Mouse (Mus musculus) midbrain, embryonic 12.5 days (tissue): ENCODE results near the gene Atp8b5. TPM values are rescaled to one million over a fixed set of nuclear protein-coding genes. Genes with fewer than 3 reads are reported as not detected.

Source experiments
- ATAC-seq: fragments of 200-750 bp; cut with Nextera tagmentation; 2 replicates; pipeline ENCODE4 v1.8.0; 2017; ENCODE audit warnings: low read depth, moderate TSS enrichment, moderate library complexity; ENCODE audit not compliant: low FRiP score
- H3K27ac ChIP-seq: fragments of 300-500 bp; sonication (generic); replicated peaks from 2 replicates; pipeline ENCODE4 v1.5.1; 2016; ENCODE audit warnings: mild to moderate bottlenecking
- H3K27me3 ChIP-seq: fragments of 300-500 bp; sonication (generic); 2 replicates; pipeline ENCODE4 v1.6.1; 2016; ENCODE audit warnings: mild to moderate bottlenecking
- H3K36me3 ChIP-seq: fragments of 300-500 bp; sonication (generic); 2 replicates; pipeline ENCODE4 v1.6.1; 2016
- H3K4me1 ChIP-seq: fragments of 300-500 bp; sonication (generic); 2 replicates; pipeline ENCODE4 v1.6.1; 2016
- H3K4me2 ChIP-seq: fragments of 300-500 bp; sonication (generic); replicated peaks from 2 replicates; pipeline ENCODE4 v1.6.1; 2016; ENCODE audit warnings: mild to moderate bottlenecking, moderate library complexity
- H3K4me3 ChIP-seq: fragments of 300-500 bp; sonication (generic); 2 replicates; pipeline ENCODE4 v1.5.1; 2016; ENCODE audit warnings: mild to moderate bottlenecking
- H3K9ac ChIP-seq: fragments of 300-500 bp; sonication (generic); replicated peaks from 2 replicates; pipeline ENCODE4 v1.6.1; 2016; ENCODE audit warnings: mild to moderate bottlenecking, moderate library complexity
- H3K9me3 ChIP-seq: fragments of 300-500 bp; sonication (generic); 2 replicates; pipeline ENCODE4 v1.6.1; 2016; ENCODE audit warnings: mild to moderate bottlenecking
- WGBS: fragments of 180-500 bp; shearing (Covaris S2); methylation state at CpG from one replicate; pipeline ENCODE4 v1.1.7; 2016; 5-methylcytosine and 5-hydroxymethylcytosine counted together
- polyA plus RNA-seq: library from polyadenylated mRNA; unstranded; fragments of >200 nt; fragmentation: Nextera tagmentation; extraction: Ambion mirVana; gene quantifications from 2 replicates; pipeline ENCODE4 v1.2.1, GENCODE M21; 2016

The Atp8b5 gene
- polyA plus RNA-seq, 1 experiment from 2014 or later: 0.22 TPM

DNA sequence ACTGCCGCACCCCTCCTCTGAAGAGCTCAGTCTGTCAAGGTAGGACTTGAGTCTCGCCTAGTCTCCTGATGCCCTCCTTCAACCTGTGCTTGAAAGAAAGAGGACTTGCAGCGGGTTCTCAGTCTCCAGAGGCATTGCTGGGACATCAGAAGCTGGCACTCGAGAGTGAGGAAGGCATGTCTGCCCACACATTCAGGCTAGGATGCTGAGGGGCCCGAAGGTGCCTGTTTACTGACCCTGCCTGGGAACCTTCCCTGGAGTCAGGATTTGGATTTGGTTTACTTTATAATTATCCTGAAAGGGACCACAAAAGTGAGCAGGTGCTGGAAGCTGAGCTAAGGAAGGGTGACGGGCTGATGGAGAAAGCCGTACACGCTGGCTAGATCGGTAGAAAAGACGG, 134.5 kb downstream of the Atp8b5 start:
- Histone ChIP-seq H3K9me3 (no peaks in the 10 kb centered on the region), H3K36me3 (no peaks in the 10 kb centered on the region), H3K27ac (no peak overlapping the region), H3K4me3 (no peak overlapping the region), H3K9ac (peak overlapping the region; percentile 34; the same call in 1 of the 2 replicates), H3K4me1 (peaks cover 34% of the 10 kb centered on the region), H3K27me3 (no peaks in the 10 kb centered on the region), H3K4me2 (no peak overlapping the region)
- WGBS: 79% methylated on average over 10 of the region's 10 CpGs
- ATAC-seq: no peak

DNA sequence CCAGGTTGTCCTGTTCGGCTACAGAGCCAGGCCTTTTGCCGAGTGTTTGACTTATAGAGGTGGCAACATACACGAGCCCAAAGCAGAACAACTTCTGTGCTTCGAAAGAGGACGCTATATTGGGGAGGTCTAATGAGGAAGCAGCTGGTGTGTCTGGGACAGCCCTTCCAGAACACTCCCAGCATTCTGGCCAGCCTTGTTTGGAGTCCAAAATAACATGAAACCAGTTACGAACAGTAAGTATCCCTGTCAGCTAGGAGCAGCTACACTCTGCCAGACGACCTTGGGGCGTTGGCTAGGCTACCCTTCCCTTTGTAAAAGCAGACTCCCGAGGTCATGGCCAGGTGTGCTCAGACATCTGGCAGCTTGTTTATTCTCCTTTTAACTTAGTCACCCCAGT, 135.3 kb downstream of the Atp8b5 start:
- no peak for ATAC-seq
- Histone ChIP-seq H3K36me3 (no peaks in the 10 kb centered on the region), H3K4me1 (peaks cover 38% of the 10 kb centered on the region), H3K4me2 (no peak overlapping the region), H3K27ac (no peak overlapping the region), H3K27me3 (no peaks in the 10 kb centered on the region), H3K9me3 (no peaks in the 10 kb centered on the region), H3K4me3 (no peak overlapping the region), H3K9ac (no peak overlapping the region)
- WGBS: 89% methylated on average over 9 of the region's 9 CpGs

DNA sequence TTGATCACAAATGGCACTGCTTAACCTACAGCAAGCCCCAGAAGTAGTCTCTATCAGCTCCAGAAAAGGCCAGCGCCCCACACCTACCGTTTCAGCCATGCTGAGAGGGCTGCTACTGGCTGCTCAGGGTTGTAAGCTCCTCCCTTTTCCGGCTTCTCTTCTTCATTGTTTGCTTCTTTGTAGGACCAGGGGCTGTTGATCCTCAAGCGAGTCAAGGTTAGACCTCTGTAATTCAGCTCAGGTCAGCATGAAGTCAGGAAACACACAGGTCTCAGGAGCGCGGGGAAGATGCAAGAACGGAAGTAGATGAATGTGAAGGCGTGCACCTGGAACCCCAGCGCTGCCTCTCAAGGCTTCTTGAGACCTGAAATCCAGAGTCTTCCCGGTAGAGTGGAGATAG, 137.7 kb downstream of the Atp8b5 start:
- Histone ChIP-seq H3K36me3 (no peaks in the 10 kb centered on the region), H3K4me3 (no peak overlapping the region), H3K27ac (no peak overlapping the region), H3K27me3 (no peaks in the 10 kb centered on the region), H3K4me2 (no peak overlapping the region), H3K4me1 (peaks cover 33% of the 10 kb centered on the region), H3K9ac (no peak overlapping the region), H3K9me3 (no peaks in the 10 kb centered on the region)
- ATAC-seq: no peak
- 89% methylated on average over 10 of the region's 10 CpGs for WGBS

DNA sequence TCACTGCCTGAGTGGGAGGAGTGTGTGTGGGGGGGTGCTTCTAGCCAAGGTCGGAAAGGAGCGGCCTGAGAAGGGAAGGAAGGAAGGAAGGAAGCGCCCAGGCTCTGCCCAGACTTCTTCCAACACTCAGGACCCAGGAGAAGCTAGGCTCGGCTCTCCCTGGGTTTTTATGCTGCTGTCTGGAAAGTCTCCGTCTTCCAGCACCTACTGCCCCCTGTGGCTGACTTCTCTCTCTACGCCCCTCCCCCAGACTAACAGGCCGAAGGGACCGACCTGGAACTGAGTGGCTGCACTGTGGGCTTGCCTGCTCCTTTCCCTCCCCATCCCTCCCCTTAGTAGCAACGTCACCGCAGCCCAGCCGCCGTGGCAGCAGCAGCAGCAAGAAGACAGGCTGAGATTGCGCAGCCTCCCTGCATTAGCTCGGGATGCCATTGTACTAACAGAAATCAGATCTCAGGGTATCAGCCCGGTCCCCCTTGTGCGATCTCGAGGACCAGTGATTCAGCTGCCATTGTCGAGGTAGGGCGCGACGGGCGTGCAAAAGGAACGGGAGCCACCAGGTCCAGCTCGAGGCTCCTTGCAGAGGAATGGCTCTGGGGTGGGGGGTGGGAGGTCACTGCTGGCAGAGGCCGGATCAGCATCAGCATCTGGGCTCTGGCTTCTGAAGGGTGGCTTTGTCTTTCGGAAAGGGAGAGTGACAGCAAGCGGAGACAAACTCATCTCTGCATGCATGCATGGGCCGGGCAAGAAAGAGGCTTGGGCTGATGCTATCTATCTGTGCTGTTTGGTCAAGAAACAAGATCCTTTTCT, 139.4 kb downstream of the Atp8b5 start:
- peak; percentile 95 for ATAC-seq
- Histone ChIP-seq H3K4me1 (peaks cover 25% of the 10 kb centered on the region), H3K9ac (peak overlapping the region; percentile 85), H3K9me3 (no peaks in the 10 kb centered on the region), H3K27me3 (no peaks in the 10 kb centered on the region), H3K4me3 (peak overlapping the region; percentile 56), H3K4me2 (peak overlapping the region; percentile 67), H3K36me3 (no peaks in the 10 kb centered on the region), H3K27ac (peak overlapping the region; percentile 92)
- WGBS: 1% methylated on average over 28 of the region's 28 CpGs

DNA sequence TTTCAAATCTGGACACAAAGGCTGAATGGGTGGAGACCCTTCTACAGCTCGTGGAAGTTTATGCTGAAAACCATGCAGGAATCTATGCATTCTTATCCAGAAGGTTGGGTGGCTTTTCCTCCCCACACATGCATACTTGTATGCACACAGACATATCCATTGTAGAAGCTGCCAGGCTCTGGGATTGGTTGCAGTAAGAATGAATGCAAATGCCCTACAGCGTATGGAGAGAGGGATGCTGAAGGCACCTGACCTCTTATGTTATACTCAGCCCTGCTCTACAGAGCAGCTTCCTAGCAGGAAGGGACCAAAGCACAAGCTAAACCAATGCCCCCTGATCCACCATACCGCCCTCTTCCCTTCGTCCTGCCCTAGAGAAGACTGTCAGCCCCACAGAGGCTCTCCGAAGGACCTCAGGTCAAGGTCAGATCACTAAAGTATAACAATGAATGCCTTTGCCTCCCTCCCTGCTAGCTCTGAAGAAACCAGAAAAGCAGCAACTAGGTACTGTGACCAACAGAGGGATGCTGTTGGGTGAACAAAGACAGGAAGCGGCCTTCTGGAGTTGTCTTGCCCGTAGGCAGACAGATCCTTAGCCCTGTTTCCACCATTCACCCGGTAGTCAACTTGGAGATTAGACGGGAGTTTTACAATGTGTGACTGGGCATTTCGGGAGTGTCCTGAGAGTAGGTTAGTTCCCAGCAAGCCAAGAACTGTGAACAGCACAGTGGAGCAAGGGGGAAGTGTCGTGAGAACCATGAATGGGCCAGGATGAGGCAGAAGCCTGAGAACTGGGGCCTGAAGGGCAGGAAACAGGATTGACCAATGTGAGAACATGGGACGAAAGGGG, 140.3 kb downstream of the Atp8b5 start:
- Histone ChIP-seq H3K27ac (peak overlapping the region; percentile 92), H3K36me3 (no peaks in the 10 kb centered on the region), H3K4me1 (peaks cover 23% of the 10 kb centered on the region), H3K4me3 (peak overlapping the region; percentile 56), H3K4me2 (peak overlapping the region; percentile 67), H3K27me3 (no peaks in the 10 kb centered on the region), H3K9me3 (no peaks in the 10 kb centered on the region), H3K9ac (peak overlapping the region; percentile 85)
- 65% methylated on average over 12 of the region's 12 CpGs for WGBS
- ATAC-seq: peak; percentile 42; the same call in 1 of the 2 replicates

DNA sequence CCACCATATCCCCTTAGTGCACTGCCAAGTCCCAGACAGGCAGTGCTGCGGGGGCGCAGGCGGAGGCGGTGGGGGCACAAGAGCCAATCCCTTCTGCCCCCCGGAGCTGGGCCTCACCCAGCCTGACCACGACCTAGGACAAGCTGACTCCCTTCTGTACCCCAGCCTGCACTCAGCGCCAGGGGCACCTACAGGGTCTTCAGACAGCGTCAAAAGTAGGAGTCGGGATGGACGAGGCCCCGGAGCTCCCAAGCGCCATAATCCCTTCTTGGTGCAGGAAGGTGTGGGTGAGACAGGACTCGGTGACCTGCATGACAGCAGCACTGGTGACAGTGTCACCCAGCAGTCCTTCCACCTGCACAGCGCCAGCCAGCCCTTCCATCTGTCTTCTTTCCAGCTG, 147.8 kb downstream of the Atp8b5 start:
- H3K4me2 ChIP-seq: no peak overlapping the region
- 94% methylated on average over 14 of the region's 14 CpGs for WGBS
- no peaks in the 10 kb centered on the region for H3K9me3 ChIP-seq
- no peak overlapping the region for H3K4me3 ChIP-seq
- 0 out of 2 replicates have a peak, but pooled peaks cover 3% of the 10 kb centered on the region for H3K4me1 ChIP-seq
- no peaks in the 10 kb centered on the region for H3K27me3 ChIP-seq
- H3K9ac ChIP-seq: no peak overlapping the region
- ATAC-seq: no peak
- peaks cover 43% of the 10 kb centered on the region for H3K36me3 ChIP-seq
- no peak overlapping the region for H3K27ac ChIP-seq

DNA sequence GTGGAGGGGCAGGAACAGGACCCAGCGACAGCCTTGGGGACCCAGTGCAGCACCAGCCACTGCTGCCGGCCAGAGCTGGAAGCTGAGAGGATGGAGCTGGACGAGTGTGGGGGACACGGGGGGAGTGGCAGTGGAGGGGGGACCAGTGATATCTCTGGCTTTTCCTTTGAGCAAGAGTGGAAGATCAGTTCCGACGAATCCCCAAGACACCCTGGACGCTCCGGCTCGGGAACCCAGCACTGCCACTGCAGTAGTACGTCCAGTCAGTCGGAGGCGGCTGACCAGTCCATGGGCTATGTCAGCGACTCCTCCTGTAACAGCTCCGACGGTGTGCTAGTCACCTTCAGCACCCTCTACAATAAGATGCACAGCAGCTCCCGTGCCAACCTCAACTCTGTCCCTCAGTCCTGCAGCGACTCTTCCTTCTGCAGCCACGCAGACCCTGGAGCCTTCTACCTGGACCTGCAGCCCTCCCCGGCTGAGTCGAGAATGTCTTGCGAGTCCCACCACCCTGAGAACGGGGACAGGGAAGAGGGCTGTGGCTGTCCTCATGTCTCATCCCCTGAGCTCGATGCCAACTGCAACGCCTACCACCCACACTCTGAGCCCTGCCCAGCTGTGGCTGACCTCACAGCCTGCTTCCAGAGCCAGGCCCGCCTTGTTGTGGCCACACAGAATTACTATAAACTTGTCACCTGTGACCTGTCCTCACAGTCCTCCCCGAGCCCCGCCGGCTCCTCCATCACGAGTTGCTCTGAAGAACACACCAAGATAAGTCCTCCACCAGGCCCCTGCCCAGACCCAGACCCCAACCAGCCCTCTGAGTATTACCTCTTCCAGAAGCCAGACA, 148.5 kb downstream of the Atp8b5 start:
- Histone ChIP-seq H3K4me3 (no peak overlapping the region), H3K36me3 (peaks cover 43% of the 10 kb centered on the region), H3K27ac (no peak overlapping the region), H3K27me3 (no peaks in the 10 kb centered on the region), H3K4me1 (0 out of 2 replicates have a peak, but pooled peaks cover 7% of the 10 kb centered on the region), H3K4me2 (no peak overlapping the region), H3K9me3 (no peaks in the 10 kb centered on the region), H3K9ac (no peak overlapping the region)
- 93% methylated on average over 29 of the region's 29 CpGs for WGBS
- no peak for ATAC-seq

DNA sequence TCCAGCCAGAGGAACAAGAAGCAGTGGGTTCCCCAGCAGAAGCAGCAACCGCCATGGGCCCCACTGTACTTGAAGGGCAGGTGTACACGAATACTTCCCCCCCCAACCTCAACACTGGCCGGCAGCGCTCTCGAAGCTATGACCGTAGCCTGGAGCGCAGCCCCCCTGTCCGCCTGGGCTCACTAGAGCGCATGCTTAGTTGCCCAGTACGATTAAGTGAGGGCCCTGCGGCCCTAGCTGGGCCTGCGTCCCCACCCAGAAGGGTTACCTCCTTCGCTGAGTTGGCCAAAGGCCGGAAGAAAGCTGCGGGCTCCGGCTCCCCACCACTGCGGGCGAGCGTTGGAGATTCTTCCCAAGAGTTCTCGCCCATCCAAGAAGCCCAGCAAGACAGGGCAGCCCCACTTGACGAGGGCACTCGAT, 149.1 kb downstream of the Atp8b5 start:
- H3K9me3 ChIP-seq: no peaks in the 10 kb centered on the region
- 0 out of 2 replicates have a peak, but pooled peaks cover 7% of the 10 kb centered on the region for H3K4me1 ChIP-seq
- H3K4me2 ChIP-seq: no peak overlapping the region
- no peak overlapping the region for H3K27ac ChIP-seq
- H3K4me3 ChIP-seq: no peak overlapping the region
- ATAC-seq: no peak
- H3K36me3 ChIP-seq: peaks cover 43% of the 10 kb centered on the region
- no peak overlapping the region for H3K9ac ChIP-seq
- 95% methylated on average over 22 of the region's 22 CpGs for WGBS
- H3K27me3 ChIP-seq: no peaks in the 10 kb centered on the region

DNA sequence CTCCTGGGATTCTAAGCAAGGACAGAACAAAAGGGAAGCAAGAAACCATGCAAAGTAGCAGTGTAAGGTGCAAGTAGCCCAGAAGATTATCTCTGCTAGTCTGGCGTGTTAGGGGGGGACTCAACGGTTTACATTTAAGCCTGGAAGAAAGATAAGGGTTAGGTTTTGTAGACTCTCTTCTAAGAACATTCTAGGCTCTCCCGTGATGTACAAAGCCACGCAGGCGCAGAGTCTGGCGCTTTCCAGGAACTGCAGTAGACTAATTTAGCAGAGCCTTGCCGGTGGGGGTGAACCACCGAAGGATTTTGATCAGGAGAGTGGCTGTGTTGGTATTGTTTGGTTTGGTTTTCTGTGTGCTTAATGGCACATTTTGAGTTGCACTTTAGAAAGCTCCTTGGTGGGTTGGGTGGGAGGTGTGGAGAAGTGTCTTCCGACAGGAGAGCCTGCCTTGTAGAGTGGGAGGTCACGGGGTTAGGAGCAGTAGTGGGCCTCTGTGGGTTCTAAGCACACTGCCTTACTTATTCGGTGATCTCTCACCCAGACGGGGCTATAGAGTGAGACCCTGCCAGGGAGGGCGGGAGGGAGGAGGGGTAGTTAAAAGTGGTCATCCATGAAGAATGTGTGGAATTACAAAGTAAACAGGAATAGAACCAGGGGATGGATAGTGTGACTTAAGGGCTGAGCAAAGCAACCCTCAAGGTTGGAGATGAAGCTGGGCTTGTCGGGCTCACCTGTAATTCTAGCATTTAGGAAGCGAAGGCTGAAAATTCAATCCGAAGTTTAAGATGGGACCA, 150.5 kb downstream of the Atp8b5 start:
- Histone ChIP-seq H3K27ac (no peak overlapping the region), H3K9ac (no peak overlapping the region), H3K9me3 (no peaks in the 10 kb centered on the region), H3K4me3 (no peak overlapping the region), H3K27me3 (peaks cover 6% of the 10 kb centered on the region; the same call in 1 of the 2 replicates), H3K4me2 (no peak overlapping the region), H3K4me1 (0 out of 2 replicates have a peak, but pooled peaks cover 7% of the 10 kb centered on the region), H3K36me3 (peaks cover 55% of the 10 kb centered on the region)
- WGBS: 81% methylated on average over 16 of the region's 16 CpGs
- no peak for ATAC-seq

DNA sequence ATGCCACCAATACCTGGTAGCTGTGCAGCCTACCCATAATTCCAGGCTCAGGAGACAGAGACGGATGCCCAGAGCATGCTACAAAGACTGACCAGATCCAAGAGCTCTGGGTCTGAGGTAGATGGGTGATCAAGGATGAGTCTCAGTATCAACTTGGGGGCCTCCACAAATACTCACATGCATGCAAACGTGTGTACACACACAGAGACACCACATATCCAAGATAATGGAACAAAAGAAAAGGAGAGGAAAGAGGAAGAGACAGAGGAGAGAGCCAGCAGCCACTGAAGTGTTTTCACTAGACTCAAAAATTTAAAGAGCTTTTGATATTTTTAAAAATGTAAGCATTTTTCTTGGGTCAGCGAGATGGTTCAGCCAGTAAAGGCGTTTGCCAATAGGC, 151.5 kb downstream of the Atp8b5 start:
- Histone ChIP-seq H3K4me3 (no peak overlapping the region), H3K4me2 (no peak overlapping the region), H3K36me3 (peaks cover 65% of the 10 kb centered on the region), H3K27me3 (peaks cover 16% of the 10 kb centered on the region), H3K9me3 (no peaks in the 10 kb centered on the region), H3K27ac (no peak overlapping the region), H3K4me1 (0 out of 2 replicates have a peak, but pooled peaks cover 7% of the 10 kb centered on the region), H3K9ac (no peak overlapping the region)
- 77% methylated on average over 4 of the region's 4 CpGs for WGBS
- no peak for ATAC-seq
